Mouse (Mus musculus): ENCODE results near the gene B2m. TPM values are rescaled to one million over a fixed set of nuclear protein-coding genes. Genes with fewer than 3 reads are reported as not detected.
A peak's percentile ranks its signal among the peaks of the same experiment; 100 is the strongest.
"Not testable (repeated sequence)": the region's sequence is repeated elsewhere in the genome, so short reads cannot be mapped to it uniquely, and the experiment has no call there.

Gene B2m
- polyA plus RNA-seq (2015; fragmentation: Nextera tagmentation; extraction: Ambion mirVana): 82.5 and 82.7 TPM in 2 replicates

GRCm38 (mm10) chr2:122147508-122148241 is at the start of gene B2m:
Gene B2m, plus strand, starts transcription at chr2:122147686.
- ATAC-seq: peak; percentile 98
- H3K4me3 ChIP-seq (replicated peaks): peak within 1 kb of the TSS; percentile 70
- no peaks in the 10 kb centered on the region; the same call in 1 of the 2 replicates for H3K27me3 ChIP-seq

GRCm38 (mm10) chr2:122097686-122098085 is 49.8 kb upstream of the B2m start:
- H3K4me3 ChIP-seq (replicated peaks); H3K9ac ChIP-seq (replicated peaks); H3K4me1 ChIP-seq (replicated peaks); H3K4me2 ChIP-seq (replicated peaks); ATAC-seq; H3K9me3 ChIP-seq; H3K27me3 ChIP-seq; H3K27ac ChIP-seq: not testable (repeated sequence)
- 89% methylated on average over 5 of the region's 5 CpGs for WGBS
- H3K36me3 ChIP-seq: peaks cover 89% of the 10 kb centered on the region

More at GRCm38 (mm10) chr2:122147508-122148241, at the start of gene B2m:
- no peaks in the 10 kb centered on the region for H3K9me3 ChIP-seq
- H3K4me2 ChIP-seq (replicated peaks): peak within 1 kb of the TSS; percentile 88
- H3K9ac ChIP-seq (replicated peaks): peak within 1 kb of the TSS; percentile 74
- H3K27ac ChIP-seq: peak within 1 kb of the TSS; percentile 35; the same call in 1 of the 2 replicates
- H3K36me3 ChIP-seq: no peaks in the 10 kb centered on the region
- WGBS: under 1% methylated on average over 39 of the region's 40 CpGs
- H3K4me1 ChIP-seq (replicated peaks): peaks cover 5% of the 10 kb centered on the region; the same call in 1 of the 2 replicates

- no peak overlapping the region for H3K4me2 ChIP-seq (replicated peaks)
- no peaks in the 10 kb centered on the region for H3K27me3 ChIP-seq
- H3K27ac ChIP-seq: no peak overlapping the region
- no peak overlapping the region for H3K9ac ChIP-seq (replicated peaks)
- no peaks in the 10 kb centered on the region for H3K9me3 ChIP-seq
- H3K4me3 ChIP-seq (replicated peaks): no peak overlapping the region
- no peaks in the 10 kb centered on the region for H3K4me1 ChIP-seq (replicated peaks)
- ATAC-seq: no peak
- peaks cover 61% of the 10 kb centered on the region for H3K36me3 ChIP-seq
Measured at GRCm38 (mm10) chr2:122102070-122102469, 45.4 kb upstream of the B2m start.

GRCm38 (mm10) chr2:122108101-122108500 is 39.4 kb upstream of the B2m start:
- Histone ChIP-seq H3K4me3 (replicated peaks) (no peak overlapping the region), H3K27me3 (no peaks in the 10 kb centered on the region), H3K36me3 (peaks cover 44% of the 10 kb centered on the region), H3K9me3 (no peaks in the 10 kb centered on the region), H3K4me1 (replicated peaks) (no peaks in the 10 kb centered on the region), H3K4me2 (replicated peaks) (no peak overlapping the region), H3K9ac (replicated peaks) (no peak overlapping the region), H3K27ac (no peak overlapping the region)
- ATAC-seq: no peak
- WGBS: 88% methylated on average over 14 of the region's 14 CpGs

GRCm38 (mm10) chr2:122109714-122110113 is 37.8 kb upstream of the B2m start:
- H3K4me1 ChIP-seq (replicated peaks): no peaks in the 10 kb centered on the region
- H3K36me3 ChIP-seq: peaks cover 48% of the 10 kb centered on the region
- H3K9ac ChIP-seq (replicated peaks): no peak overlapping the region
- no peak for ATAC-seq
- no peak overlapping the region for H3K4me3 ChIP-seq (replicated peaks)
- no peak overlapping the region for H3K4me2 ChIP-seq (replicated peaks)
- no peaks in the 10 kb centered on the region for H3K27me3 ChIP-seq
- WGBS: 88% methylated on average over 4 of the region's 4 CpGs
- no peak overlapping the region for H3K27ac ChIP-seq
- H3K9me3 ChIP-seq: no peaks in the 10 kb centered on the region

- no peaks in the 10 kb centered on the region for H3K9me3 ChIP-seq
- H3K4me1 ChIP-seq (replicated peaks): peaks cover 14% of the 10 kb centered on the region
- peak overlapping the region; percentile 95 for H3K4me3 ChIP-seq (replicated peaks)
- ATAC-seq: no peak
- no peaks in the 10 kb centered on the region for H3K27me3 ChIP-seq
- H3K9ac ChIP-seq (replicated peaks): no peak overlapping the region
- no peak overlapping the region for H3K27ac ChIP-seq
- H3K4me2 ChIP-seq (replicated peaks): peak overlapping the region; percentile 69
- WGBS: 89% methylated on average over 2 of the region's 2 CpGs
- peaks cover 16% of the 10 kb centered on the region for H3K36me3 ChIP-seq
Measured at GRCm38 (mm10) chr2:122116888-122117287, 30.6 kb upstream of the B2m start.

GRCm38 (mm10) chr2:122117961-122118958 is 29.2 kb upstream of the B2m start, which contains the start of gene Spg11:
Gene Spg11, minus strand, starts transcription at chr2:122118386.
- peak; percentile 100 for ATAC-seq
- H3K36me3 ChIP-seq: peaks cover 10% of the 10 kb centered on the region
- H3K4me3 ChIP-seq (replicated peaks): peak within 1 kb of the TSS; percentile 95
- H3K9ac ChIP-seq (replicated peaks): peak within 1 kb of the TSS; percentile 97
- H3K4me2 ChIP-seq (replicated peaks): peak within 1 kb of the TSS; percentile 69
- peak within 1 kb of the TSS; percentile 97 for H3K27ac ChIP-seq
- no peaks in the 10 kb centered on the region for H3K9me3 ChIP-seq
- no peaks in the 10 kb centered on the region for H3K27me3 ChIP-seq
- H3K4me1 ChIP-seq (replicated peaks): peaks cover 14% of the 10 kb centered on the region
- under 1% methylated on average over 47 of the region's 47 CpGs for WGBS

- Histone ChIP-seq H3K4me2 (replicated peaks) (no peak overlapping the region), H3K4me1 (replicated peaks) (no peaks in the 10 kb centered on the region), H3K36me3 (no peaks in the 10 kb centered on the region), H3K27ac (no peak overlapping the region), H3K9ac (replicated peaks) (no peak overlapping the region), H3K9me3 (no peaks in the 10 kb centered on the region), H3K4me3 (replicated peaks) (no peak overlapping the region), H3K27me3 (no peaks in the 10 kb centered on the region; the same call in 1 of the 2 replicates)
- ATAC-seq: no peak
- 58% methylated on average over 12 of the region's 12 CpGs for WGBS
Measured at GRCm38 (mm10) chr2:122125680-122126572, 21.6 kb upstream of the B2m start.

- Histone ChIP-seq H3K36me3 (no peaks in the 10 kb centered on the region), H3K27ac (no peak overlapping the region), H3K4me1 (replicated peaks) (no peaks in the 10 kb centered on the region), H3K9me3 (no peaks in the 10 kb centered on the region), H3K9ac (replicated peaks) (no peak overlapping the region), H3K4me2 (replicated peaks) (no peak overlapping the region), H3K4me3 (replicated peaks) (no peak overlapping the region), H3K27me3 (no peaks in the 10 kb centered on the region; the same call in 1 of the 2 replicates)
- 57% methylated on average over 5 of the region's 5 CpGs for WGBS
- ATAC-seq: no peak
Measured at GRCm38 (mm10) chr2:122126765-122127347, 20.6 kb upstream of the B2m start.

- 96% methylated on average over 4 of the region's 4 CpGs for WGBS
- Histone ChIP-seq H3K27me3 (no peaks in the 10 kb centered on the region; the same call in 1 of the 2 replicates), H3K4me3 (replicated peaks) (no peak overlapping the region), H3K36me3 (no peaks in the 10 kb centered on the region), H3K4me1 (replicated peaks) (no peaks in the 10 kb centered on the region), H3K4me2 (replicated peaks) (no peak overlapping the region), H3K9ac (replicated peaks) (no peak overlapping the region), H3K9me3 (no peaks in the 10 kb centered on the region), H3K27ac (no peak overlapping the region)
- no peak for ATAC-seq
Measured at GRCm38 (mm10) chr2:122127635-122128034, 19.9 kb upstream of the B2m start.

GRCm38 (mm10) chr2:122132078-122132477 is 15.4 kb upstream of the B2m start:
- Histone ChIP-seq H3K9me3 (no peaks in the 10 kb centered on the region), H3K9ac (replicated peaks) (no peak overlapping the region), H3K27ac (no peak overlapping the region), H3K27me3 (no peaks in the 10 kb centered on the region; the same call in 1 of the 2 replicates), H3K4me3 (replicated peaks) (no peak overlapping the region), H3K36me3 (no peaks in the 10 kb centered on the region), H3K4me1 (replicated peaks) (no peaks in the 10 kb centered on the region), H3K4me2 (replicated peaks) (no peak overlapping the region)
- 93% methylated on average over 2 of the region's 2 CpGs for WGBS
- no peak for ATAC-seq

Measured in midbrain, embryonic 13.5 days (tissue).